Mouse (Mus musculus) limb, embryonic 11.5 days (tissue): ENCODE results near the gene Gpr22. TPM values are rescaled to one million over a fixed set of nuclear protein-coding genes. Genes with fewer than 3 reads are reported as not detected.

Experiments
- polyA plus RNA-seq: library from polyadenylated mRNA; unstranded; fragments of >200 nt; fragmentation: Nextera tagmentation; extraction: Ambion mirVana; gene quantifications from 2 replicates; pipeline ENCODE4 v1.2.1, GENCODE M21; 2014

Gene Gpr22
- polyA plus RNA-seq, 1 experiment from 2014 or later: 0.39 TPM

Other genes starting within 250 kb of the Gpr22 start
- 23.3 and 26.0 TPM in 2 replicates for gene Cbll1, start 214.3 kb downstream of the Gpr22 start, polyA plus RNA-seq
- gene Slc26a4, start 154.0 kb downstream of the Gpr22 start, polyA plus RNA-seq: 0.06 and 0.15 TPM in 2 replicates
- gene Bcap29, start 79.3 kb downstream of the Gpr22 start, polyA plus RNA-seq: 34.5 and 40.1 TPM in 2 replicates
- 15.7 and 16.4 TPM in 2 replicates for gene Dus4l, start 59.1 kb downstream of the Gpr22 start, polyA plus RNA-seq
- gene Cog5, start 59.1 kb downstream of the Gpr22 start, polyA plus RNA-seq: 35.9 and 38.1 TPM in 2 replicates
- 123 and 125 TPM in 2 replicates for gene Hbp1, start 236.6 kb upstream of the Gpr22 start, polyA plus RNA-seq